ENCODE assay signal across 11 mouse cellular contexts in genomic region chr15:99648326-99648725, GRCm38 (mm10). TPM values are rescaled to one million over a fixed set of nuclear protein-coding genes. Genes with fewer than 3 reads are reported as not detected.
DNase-seq lines count a peak whose midpoint lies in the region; ATAC-seq and TF ChIP-seq lines count a peak whose summit lies in the region.
"Had no signal": no experiment of that assay in that cellular context is flagged by ENCODE, and none has a peak within 500 bp of the region (broad histone marks: within the 10 kb centered on the region; RNA-seq: fewer than 3 reads in every experiment).

No protein-coding gene starts in this region.

- DNase-seq in liver, embryonic 13.5 days = no peak
- no peak for DNase-seq in liver, embryonic 11.5 days (ENCODE audit: low spot score)
- no peak for DNase-seq in forebrain, embryonic 10.5 days (ENCODE audit: extremely low spot score, low spot score)
- no peak for DNase-seq in midbrain, postnatal 0 days (ENCODE audit: low spot score)
- DNase-seq in ovary, adult 18-20 months (ENCODE audit: low spot score) = no peak
- DNase-seq in adrenal gland, adult 8-10 months = no peak
- DNase-seq in embryo, embryonic 9.5 days (ENCODE audit: extremely low spot score) = no peak
- DNase-seq: right cerebral cortex, postnatal 14 days had no signal

- H3K27ac ChIP-seq in liver, embryonic 13.5 days = no peak overlapping the region
- H3K27ac ChIP-seq in liver, embryonic 11.5 days (ENCODE audit: low read depth, low read length) = no peak overlapping the region
- no peak overlapping the region for H3K27ac ChIP-seq in forebrain, embryonic 10.5 days
- H3K27ac ChIP-seq in hindbrain, embryonic 15.5 days (replicated peaks) = peak overlapping the region; percentile 76
- H3K27ac ChIP-seq in midbrain, postnatal 0 days (ENCODE audit: low read depth, low read length) = peak overlapping the region; percentile 32; the same call in 1 of the 2 replicates

- H3K4me2 ChIP-seq in liver, embryonic 13.5 days = peak overlapping the region; percentile 28
- H3K4me2 ChIP-seq in liver, embryonic 11.5 days = no peak overlapping the region
- peak overlapping the region; percentile 7; the same call in 1 of the 2 replicates for H3K4me2 ChIP-seq in hindbrain, embryonic 15.5 days
- H3K4me2 ChIP-seq in midbrain, postnatal 0 days (ENCODE audit: low read depth, low read length, poor library complexity, severe bottlenecking) = no peak overlapping the region

- H3K9ac ChIP-seq in liver, embryonic 13.5 days = peak overlapping the region; percentile 40; the same call in 1 of the 2 replicates
- H3K9ac ChIP-seq in liver, embryonic 11.5 days (ENCODE audit: low read depth, low read length) = no peak overlapping the region
- H3K9ac ChIP-seq in hindbrain, embryonic 15.5 days = 0 out of 2 replicates have a peak overlapping the region, but pooled peaks have one; percentile 15
- no peak overlapping the region for H3K9ac ChIP-seq in midbrain, postnatal 0 days (replicated peaks; ENCODE audit: low read length, poor library complexity, severe bottlenecking)

- no peak overlapping the region for H3K4me3 ChIP-seq in liver, embryonic 13.5 days (replicated peaks)
- no peak overlapping the region for H3K4me3 ChIP-seq in liver, embryonic 11.5 days (ENCODE audit: low read depth, low read length)
- H3K4me3 ChIP-seq in forebrain, embryonic 10.5 days = peak overlapping the region; percentile 18; the same call in 1 of the 2 replicates
- H3K4me3 ChIP-seq in hindbrain, embryonic 15.5 days = no peak overlapping the region
- H3K4me3 ChIP-seq in midbrain, postnatal 0 days (ENCODE audit: low read depth, low read length) = no peak overlapping the region

- H3K27me3 ChIP-seq in liver, embryonic 13.5 days = peaks cover 10% of the 10 kb centered on the region
- peaks cover 9% of the 10 kb centered on the region for H3K27me3 ChIP-seq in liver, embryonic 11.5 days (replicated peaks; ENCODE audit: control insufficient read depth, insufficient read depth, low read length)
- peaks cover 13% of the 10 kb centered on the region for H3K27me3 ChIP-seq in forebrain, embryonic 10.5 days (ENCODE audit: poor library complexity, severe bottlenecking)
- H3K27me3 ChIP-seq in hindbrain, embryonic 15.5 days = no peaks in the 10 kb centered on the region
- H3K27me3 ChIP-seq in midbrain, postnatal 0 days (ENCODE audit: insufficient read depth, low read length) = no peaks in the 10 kb centered on the region

- 73% methylated on average over 4 of the region's 4 CpGs for WGBS in liver, embryonic 13.5 days (ENCODE audit: insufficient replicate concordance)
- WGBS in liver, embryonic 11.5 days = 61% methylated on average over 4 of the region's 4 CpGs
- 59% methylated on average over 4 of the region's 4 CpGs for WGBS in forebrain, embryonic 10.5 days
- 9% methylated on average over 4 of the region's 4 CpGs for WGBS in hindbrain, embryonic 15.5 days
- WGBS in midbrain, postnatal 0 days = 11% methylated on average over 4 of the region's 4 CpGs

- no peak for TF ChIP-seq CTCF in midbrain, postnatal 0 days (IDR thresholded peaks at IDR 0.05)

- no peak for ATAC-seq in liver, embryonic 13.5 days (ENCODE audit: low read depth)
- ATAC-seq in liver, embryonic 11.5 days (replicated peaks; ENCODE audit: low FRiP score) = no peak
- ATAC-seq in hindbrain, embryonic 15.5 days (ENCODE audit: low FRiP score, low read depth) = no peak; the same call in 1 of the 2 replicates
- ATAC-seq in midbrain, postnatal 0 days (ENCODE audit: low FRiP score) = no peak

- 0 out of 2 replicates have a peak, but pooled peaks cover 11% of the 10 kb centered on the region for H3K36me3 ChIP-seq in liver, embryonic 13.5 days
- no peaks in the 10 kb centered on the region for H3K36me3 ChIP-seq in liver, embryonic 11.5 days (ENCODE audit: control insufficient read depth, insufficient read depth, low read length)
- no peaks in the 10 kb centered on the region for H3K36me3 ChIP-seq in forebrain, embryonic 10.5 days (replicated peaks)
- no peaks in the 10 kb centered on the region for H3K36me3 ChIP-seq in hindbrain, embryonic 15.5 days
- no peaks in the 10 kb centered on the region for H3K36me3 ChIP-seq in midbrain, postnatal 0 days (ENCODE audit: insufficient read depth, low read length)

- no peaks in the 10 kb centered on the region for H3K9me3 ChIP-seq in liver, embryonic 13.5 days (replicated peaks)
- H3K9me3 ChIP-seq in liver, embryonic 11.5 days (ENCODE audit: control insufficient read depth, low read length) = no peaks in the 10 kb centered on the region
- no peaks in the 10 kb centered on the region for H3K9me3 ChIP-seq in forebrain, embryonic 10.5 days
- H3K9me3 ChIP-seq in hindbrain, embryonic 15.5 days = no peaks in the 10 kb centered on the region
- H3K9me3 ChIP-seq in midbrain, postnatal 0 days (ENCODE audit: low read length) = no peaks in the 10 kb centered on the region

- H3K4me1 ChIP-seq in liver, embryonic 13.5 days (replicated peaks) = peaks cover 85% of the 10 kb centered on the region
- peaks cover 37% of the 10 kb centered on the region for H3K4me1 ChIP-seq in liver, embryonic 11.5 days (replicated peaks; ENCODE audit: control insufficient read depth, insufficient read depth, low read length)
- H3K4me1 ChIP-seq in forebrain, embryonic 10.5 days = peaks cover 79% of the 10 kb centered on the region
- peaks cover 63% of the 10 kb centered on the region for H3K4me1 ChIP-seq in hindbrain, embryonic 15.5 days (replicated peaks)
- H3K4me1 ChIP-seq in midbrain, postnatal 0 days (ENCODE audit: insufficient read depth, low read length) = peaks cover 10% of the 10 kb centered on the region; the same call in 1 of the 2 replicates

RNA-seq across cellular contexts. Expression of gene Racgap1, which starts 3.1 kb away (rescaled TPM):
- 69.2 and 80.8 TPM in 2 replicates for polyA plus RNA-seq in liver, embryonic 13.5 days (2015; fragmentation: Nextera tagmentation; extraction: Ambion mirVana)
- polyA plus RNA-seq in liver, embryonic 11.5 days (2014; fragmentation: Nextera tagmentation; extraction: Ambion mirVana) = 91.2 and 111 TPM in 2 replicates
- 193 and 201 TPM in 2 replicates for polyA plus RNA-seq in forebrain, embryonic 10.5 days (2016; fragmentation: Nextera tagmentation; extraction: Ambion mirVana)
- polyA plus RNA-seq in hindbrain, embryonic 15.5 days (2015; fragmentation: Nextera tagmentation; extraction: Ambion mirVana) = 63.3 and 67.1 TPM in 2 replicates
- 27.0 and 32.9 TPM in 2 replicates for total RNA-seq in midbrain, postnatal 0 days (2014; rRNA removed)
- polyA plus RNA-seq in midbrain, postnatal 0 days (2015; fragmentation: Nextera tagmentation; extraction: Ambion mirVana) = 27.2 TPM in 2 replicates
- 1 to 10 TPM; 2.5 to 5.6 (median 4.8) TPM for total RNA-seq in adrenal gland, adult 8-10 months (2022)

RNA-seq across cellular contexts. Expression of gene Asic1, which starts 21.8 kb away (rescaled TPM):
- 0.53 and 0.57 TPM in 2 replicates for polyA plus RNA-seq in liver, embryonic 13.5 days (2015; fragmentation: Nextera tagmentation; extraction: Ambion mirVana)
- 2.3 TPM in 2 replicates for polyA plus RNA-seq in liver, embryonic 11.5 days (2014; fragmentation: Nextera tagmentation; extraction: Ambion mirVana)
- polyA plus RNA-seq in forebrain, embryonic 10.5 days (2016; fragmentation: Nextera tagmentation; extraction: Ambion mirVana) = 2.2 and 2.4 TPM in 2 replicates
- 58.1 and 63.6 TPM in 2 replicates for polyA plus RNA-seq in hindbrain, embryonic 15.5 days (2015; fragmentation: Nextera tagmentation; extraction: Ambion mirVana)
- total RNA-seq in midbrain, postnatal 0 days (2014; rRNA removed) = 138 and 150 TPM in 2 replicates
- polyA plus RNA-seq in midbrain, postnatal 0 days (2015; fragmentation: Nextera tagmentation; extraction: Ambion mirVana) = 37.3 and 42.1 TPM in 2 replicates
- 1 to 10 TPM; 1.4 to 2.5 (median 1.8) TPM for total RNA-seq in adrenal gland, adult 8-10 months (2022)
- total RNA-seq: hematopoietic stem cell, adult 5-6 weeks; megakaryocyte progenitor cell, adult 5-6 weeks had no signal

RNA-seq across cellular contexts. Expression of gene Aqp6, which starts 47.1 kb away (rescaled TPM):
- polyA plus RNA-seq in liver, embryonic 13.5 days (2015; fragmentation: Nextera tagmentation; extraction: Ambion mirVana) = not detected in 2 replicates
- polyA plus RNA-seq in liver, embryonic 11.5 days (2014; fragmentation: Nextera tagmentation; extraction: Ambion mirVana) = not detected in 2 replicates
- polyA plus RNA-seq in forebrain, embryonic 10.5 days (2016; fragmentation: Nextera tagmentation; extraction: Ambion mirVana) = not detected in 2 replicates
- 0.78 and 1.00 TPM in 2 replicates for polyA plus RNA-seq in hindbrain, embryonic 15.5 days (2015; fragmentation: Nextera tagmentation; extraction: Ambion mirVana)
- total RNA-seq in midbrain, postnatal 0 days (2014; rRNA removed) = 1.7 TPM in 1 of 2 replicates, not detected in the other
- polyA plus RNA-seq in midbrain, postnatal 0 days (2015; fragmentation: Nextera tagmentation; extraction: Ambion mirVana) = 0.23 and 0.28 TPM in 2 replicates
- not detected for total RNA-seq in adrenal gland, adult 8-10 months (2022)
- total RNA-seq: hematopoietic stem cell, adult 5-6 weeks; megakaryocyte progenitor cell, adult 5-6 weeks had no signal

RNA-seq across cellular contexts. Expression of gene Smarcd1, which starts 53.6 kb away (rescaled TPM):
- 7.1 TPM in 2 replicates for polyA plus RNA-seq in liver, embryonic 13.5 days (2015; fragmentation: Nextera tagmentation; extraction: Ambion mirVana)
- polyA plus RNA-seq in liver, embryonic 11.5 days (2014; fragmentation: Nextera tagmentation; extraction: Ambion mirVana) = 26.7 and 28.5 TPM in 2 replicates
- polyA plus RNA-seq in forebrain, embryonic 10.5 days (2016; fragmentation: Nextera tagmentation; extraction: Ambion mirVana) = 91.5 TPM in 2 replicates
- polyA plus RNA-seq in hindbrain, embryonic 15.5 days (2015; fragmentation: Nextera tagmentation; extraction: Ambion mirVana) = 89.1 and 96.4 TPM in 2 replicates
- 83.0 and 93.0 TPM in 2 replicates for total RNA-seq in midbrain, postnatal 0 days (2014; rRNA removed)
- polyA plus RNA-seq in midbrain, postnatal 0 days (2015; fragmentation: Nextera tagmentation; extraction: Ambion mirVana) = 77.7 and 92.2 TPM in 2 replicates
- total RNA-seq in adrenal gland, adult 8-10 months (2022) = 10 to 100 TPM; 45.2 to 90.5 (median 62.8) TPM

RNA-seq across cellular contexts. Expression of gene Gm17349, which starts 57.0 kb away (rescaled TPM):
- polyA plus RNA-seq in liver, embryonic 13.5 days (2015; fragmentation: Nextera tagmentation; extraction: Ambion mirVana) = not detected in 2 replicates
- polyA plus RNA-seq in liver, embryonic 11.5 days (2014; fragmentation: Nextera tagmentation; extraction: Ambion mirVana) = not detected in 2 replicates
- not detected in 2 replicates for polyA plus RNA-seq in forebrain, embryonic 10.5 days (2016; fragmentation: Nextera tagmentation; extraction: Ambion mirVana)
- polyA plus RNA-seq in hindbrain, embryonic 15.5 days (2015; fragmentation: Nextera tagmentation; extraction: Ambion mirVana) = not detected in 2 replicates
- not detected in 2 replicates for total RNA-seq in midbrain, postnatal 0 days (2014; rRNA removed)
- polyA plus RNA-seq in midbrain, postnatal 0 days (2015; fragmentation: Nextera tagmentation; extraction: Ambion mirVana) = not detected in 2 replicates
- total RNA-seq in adrenal gland, adult 8-10 months (2022) = 10 to 100 TPM; 30.4 to 55.2 (median 34.8) TPM
- total RNA-seq: hematopoietic stem cell, adult 5-6 weeks; megakaryocyte progenitor cell, adult 5-6 weeks had no signal

Comparison
In these comparisons a context has a peak if more than half of its experiments do, and no peak if none do; other contexts are left out.
1. H3K4me2 ChIP-seq: peak in liver, embryonic 13.5 days (single experiment) and hindbrain, embryonic 15.5 days (single experiment); none in liver, embryonic 11.5 days (single experiment) and midbrain, postnatal 0 days (single experiment).
2. H3K9ac ChIP-seq: peak in liver, embryonic 13.5 days (single experiment) and hindbrain, embryonic 15.5 days (single experiment); none in liver, embryonic 11.5 days (single experiment) and midbrain, postnatal 0 days (single experiment).
3. H3K27ac ChIP-seq: peak in hindbrain, embryonic 15.5 days (single experiment) and midbrain, postnatal 0 days (single experiment); none in liver, embryonic 13.5 days (single experiment), liver, embryonic 11.5 days (single experiment) and forebrain, embryonic 10.5 days (single experiment).
4. RNA of gene Asic1, which starts 21.8 kb away (polyA plus RNA-seq): 58.1 to 63.6 TPM in hindbrain, embryonic 15.5 days and 37.3 to 42.1 TPM in midbrain, postnatal 0 days; 2.2 to 2.4 TPM in forebrain, embryonic 10.5 days, 2.3 TPM in liver, embryonic 11.5 days and 0.53 to 0.57 TPM in liver, embryonic 13.5 days; every median in the first group is over 10 times any median in the second.